Mouse (Mus musculus): Measurements from ENCODE around the gene Pdpk1.

DNA sequence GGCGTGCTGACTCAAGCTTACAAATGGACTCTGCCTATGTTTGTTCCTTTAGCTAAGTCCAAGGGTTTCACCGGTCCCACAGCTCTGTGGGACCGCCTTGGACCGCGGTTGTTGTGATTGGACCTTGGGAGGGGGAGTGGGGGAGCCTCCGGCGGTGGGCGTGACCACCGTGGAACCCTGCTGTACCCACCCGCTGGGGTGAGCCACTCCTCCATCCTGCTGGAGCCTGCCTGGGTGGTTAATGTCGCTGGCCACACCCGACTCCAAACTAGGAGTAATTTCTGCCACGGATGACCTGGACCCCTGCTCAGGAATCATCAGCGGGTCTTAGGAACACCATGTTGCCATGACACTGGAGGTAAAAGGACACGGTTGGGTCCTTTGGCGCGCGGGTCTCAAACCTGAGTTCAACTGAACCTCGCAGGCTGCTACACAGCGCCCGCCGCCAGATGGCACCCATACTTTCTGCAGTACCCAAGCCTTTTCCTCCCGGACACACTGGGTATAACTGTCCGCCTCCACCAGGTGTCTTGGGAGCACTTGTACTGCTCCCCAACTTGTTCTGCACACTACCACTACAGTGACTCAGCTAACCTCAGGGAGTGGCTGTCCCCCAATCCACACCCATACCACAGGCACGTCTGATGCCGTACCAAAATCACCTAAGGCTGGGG, 1.3 kb upstream of the Pdpk1 start:
- TF ChIP-seq POLR2A (IDR thresholded peaks at IDR 0.05; ENCODE audit: borderline replicate concordance, control insufficient read depth, low read depth, low read length) (no peak), CTCF (IDR thresholded peaks at IDR 0.05; ENCODE audit: control insufficient read depth, insufficient read depth, low read length) (peak; percentile 91)
